Mouse (Mus musculus) adipocyte (in vitro differentiated cells): ENCODE data around the gene Atrnl1.
"Not testable (repeated sequence)": the region's sequence is repeated elsewhere in the genome, so short reads cannot be mapped to it uniquely, and the experiment has no call there.

Source experiments
- DNase-seq: peaks from one replicate; pipeline ENCODE4 v3.0.0-alpha.2; 2016; ENCODE audit warnings: low spot score

Gene Atrnl1

DNA sequence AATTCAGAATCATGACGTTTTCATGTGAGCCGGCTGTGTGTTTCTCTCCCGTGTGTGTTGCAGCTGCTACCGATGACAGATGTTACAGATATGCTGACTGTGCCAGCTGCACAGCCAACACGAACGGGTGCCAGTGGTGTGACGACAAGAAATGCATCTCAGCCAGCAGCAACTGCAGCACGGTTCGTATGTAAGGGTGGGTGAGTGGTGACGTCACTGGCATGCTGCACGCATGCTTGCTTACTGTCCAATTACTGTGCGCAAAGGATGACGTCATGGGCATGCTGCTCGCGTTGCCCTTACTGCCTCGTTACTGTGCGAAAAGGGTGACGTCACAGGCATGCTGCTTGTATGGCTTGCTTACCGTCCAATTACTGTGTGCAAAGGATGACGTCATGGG lies 75.8 kb downstream of the Atrnl1 start:
- DNase-seq = no peak

- DNase-seq = no peak
Observed at GRCm38 (mm10) chr19:57692566-57692965, 81.7 kb downstream of the Atrnl1 start.

DNA sequence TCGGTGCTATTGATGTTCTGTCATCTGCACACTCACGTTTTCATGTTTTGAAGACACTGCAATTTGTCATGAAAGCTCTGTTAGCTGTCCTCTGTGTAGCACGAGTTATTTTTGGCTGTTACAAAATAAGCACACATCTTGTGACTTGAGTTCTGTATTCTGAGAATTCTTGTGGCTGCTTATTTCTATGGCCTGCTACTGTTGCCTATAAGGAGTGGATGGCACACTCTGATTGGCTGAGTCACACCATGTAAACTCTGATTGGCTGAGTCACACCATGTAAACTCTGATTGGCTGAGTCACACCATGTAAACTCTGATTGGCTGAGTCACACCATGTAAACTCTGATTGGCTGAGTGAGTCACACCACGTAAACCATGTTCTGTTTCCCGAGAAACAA lies 85.9 kb downstream of the Atrnl1 start:
- DNase-seq = not testable (repeated sequence)

DNA sequence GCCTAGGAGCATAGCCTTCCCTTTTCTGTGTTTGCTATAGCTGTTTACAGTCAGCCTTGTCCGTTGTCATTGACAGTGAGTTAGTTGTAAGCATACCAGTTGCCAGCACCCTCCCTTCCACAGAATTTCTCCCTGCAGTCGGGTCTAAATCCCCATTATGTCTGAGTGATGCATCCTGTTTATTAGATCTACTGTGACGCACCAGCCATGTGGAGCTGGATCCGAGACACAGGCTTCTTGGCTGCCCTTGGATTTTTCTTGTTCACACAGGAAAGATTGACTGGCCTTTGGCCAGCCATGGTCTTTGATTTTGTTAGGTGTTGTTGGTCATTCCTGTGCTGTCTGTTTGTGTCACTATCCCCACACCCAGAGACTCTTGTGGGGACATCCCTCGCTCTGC lies 102.3 kb downstream of the Atrnl1 start:
- no peak for DNase-seq

DNA sequence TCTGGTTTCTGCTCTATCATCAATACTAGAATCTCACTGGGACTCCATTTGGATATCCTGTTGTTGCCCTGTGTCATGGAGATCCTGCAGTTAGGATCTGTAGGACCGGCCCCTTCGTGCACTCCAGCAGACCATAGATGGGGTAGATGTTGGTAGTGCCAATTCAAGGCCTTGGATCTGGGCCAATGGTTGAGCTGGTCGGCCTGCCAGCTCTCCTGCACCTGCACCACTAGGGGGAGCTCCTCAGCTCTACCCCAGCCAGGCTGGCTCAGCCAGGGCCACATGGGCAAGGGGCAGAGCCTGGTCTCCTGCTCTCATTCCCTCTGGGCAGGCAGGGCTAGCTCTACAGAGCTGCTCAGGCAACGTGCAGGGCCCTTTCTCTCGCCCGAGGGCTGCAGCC lies 114.1 kb downstream of the Atrnl1 start:
- DNase-seq = peak; percentile 46

GRCm38 (mm10) chr19:57725326-57725725 lies 114.5 kb downstream of the Atrnl1 start:
- DNase-seq = no peak

- DNase-seq = no peak
Observed at GRCm38 (mm10) chr19:57727009-57727408, 116.2 kb downstream of the Atrnl1 start.

DNA sequence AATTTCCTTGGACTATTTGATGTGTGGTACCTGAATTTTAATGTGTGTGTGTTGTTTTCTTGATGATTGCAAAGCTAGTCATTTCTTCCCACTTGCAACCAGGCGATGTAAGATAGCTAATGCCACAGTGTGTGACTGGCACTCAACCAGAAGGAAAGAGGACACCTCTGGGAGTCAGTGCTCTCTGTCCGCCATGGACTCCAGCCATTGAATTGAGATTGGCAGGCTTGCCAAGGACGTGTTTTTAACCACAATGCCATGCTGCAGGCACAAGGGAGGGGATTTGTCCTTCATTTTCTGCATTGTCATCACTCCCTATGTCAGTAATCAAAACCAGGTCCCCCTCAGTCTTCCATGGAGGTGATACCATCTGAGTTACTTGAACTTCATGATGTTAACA lies 126.6 kb downstream of the Atrnl1 start:
- peak; percentile 18 for DNase-seq

GRCm38 (mm10) chr19:57745579-57745978 lies 134.7 kb downstream of the Atrnl1 start:
- peak; percentile 70 for DNase-seq

GRCm38 (mm10) chr19:57746553-57746952 lies 135.7 kb downstream of the Atrnl1 start:
- no peak for DNase-seq

- DNase-seq = no peak
Observed at GRCm38 (mm10) chr19:57752189-57752588, 141.4 kb downstream of the Atrnl1 start.

DNA sequence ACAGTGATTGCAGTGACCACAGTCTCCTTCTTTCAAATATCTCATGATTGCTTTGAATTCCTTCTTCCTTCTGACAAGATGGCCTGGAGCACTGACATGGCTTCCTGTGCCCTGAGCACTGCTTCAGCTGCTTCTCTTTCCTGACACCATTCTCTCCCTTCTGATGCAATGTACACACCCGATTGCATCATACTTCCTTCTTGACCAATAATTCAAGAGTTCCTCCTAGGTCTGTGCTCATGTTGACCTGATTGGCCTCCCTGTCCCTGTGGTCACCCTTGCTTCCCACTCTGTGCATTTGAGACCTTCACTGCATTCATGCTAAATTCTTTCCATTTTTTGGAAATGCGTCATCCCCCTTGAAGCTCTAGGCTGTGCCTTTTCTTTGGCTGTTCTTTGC lies 151.7 kb downstream of the Atrnl1 start:
- peak; percentile 49 for DNase-seq

GRCm38 (mm10) chr19:57764576-57765371 lies 153.9 kb downstream of the Atrnl1 start:
- DNase-seq = no peak

GRCm38 (mm10) chr19:57767051-57767450 lies 156.2 kb downstream of the Atrnl1 start:
- no peak for DNase-seq

DNA sequence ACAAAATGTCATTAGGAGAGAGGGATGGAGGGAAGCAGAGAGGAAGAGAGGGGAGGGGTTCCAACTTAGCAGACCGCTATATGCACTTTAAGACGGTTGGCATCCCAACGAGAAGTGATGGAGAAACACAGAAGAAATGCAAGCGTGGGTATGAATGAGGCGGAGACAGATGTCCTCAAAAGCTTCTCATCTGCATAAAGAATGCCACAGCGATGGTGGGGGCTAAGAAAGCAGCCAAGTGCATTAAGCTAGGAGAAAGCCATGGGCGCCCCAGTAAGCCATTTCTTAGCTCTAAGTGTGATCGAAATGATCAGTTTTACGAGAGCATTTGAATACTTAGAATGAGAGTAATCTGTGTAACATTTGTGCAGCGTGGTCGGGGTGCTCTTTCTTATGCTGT lies 157.8 kb downstream of the Atrnl1 start:
- DNase-seq = no peak

DNA sequence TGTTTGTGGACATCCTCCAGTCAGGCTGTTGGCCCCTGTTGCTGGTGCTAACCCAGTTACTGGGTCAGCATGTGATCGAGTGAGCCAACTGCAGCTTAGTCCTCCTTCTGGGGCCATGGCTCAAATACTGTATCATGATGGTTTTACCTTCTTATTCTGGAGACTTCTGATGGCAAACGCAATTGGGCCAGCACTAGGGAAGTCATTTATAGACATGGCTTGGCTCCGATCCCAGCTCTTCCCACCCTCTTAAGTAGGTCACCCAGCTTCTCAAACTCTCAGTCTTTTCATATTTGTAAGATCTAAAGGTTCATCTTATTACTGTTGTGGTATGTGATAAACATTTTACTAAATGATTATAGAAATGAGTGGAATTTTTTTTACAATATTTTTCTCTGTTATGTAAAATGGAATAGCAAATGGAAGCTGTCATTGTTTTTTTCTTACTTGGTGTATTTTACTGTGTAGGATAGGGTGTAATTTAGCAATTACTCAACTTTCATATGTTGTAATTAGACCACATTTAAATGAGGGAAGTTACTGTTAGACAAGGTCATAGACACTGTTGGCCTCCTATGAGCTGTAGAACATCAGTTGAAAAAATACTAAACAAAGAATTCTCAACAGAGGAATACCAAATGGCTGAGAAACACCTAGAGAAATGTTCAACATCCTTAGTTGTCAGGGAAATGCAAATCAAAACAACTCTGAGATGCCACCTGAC lies 171.7 kb downstream of the Atrnl1 start:
- no peak for DNase-seq

DNA sequence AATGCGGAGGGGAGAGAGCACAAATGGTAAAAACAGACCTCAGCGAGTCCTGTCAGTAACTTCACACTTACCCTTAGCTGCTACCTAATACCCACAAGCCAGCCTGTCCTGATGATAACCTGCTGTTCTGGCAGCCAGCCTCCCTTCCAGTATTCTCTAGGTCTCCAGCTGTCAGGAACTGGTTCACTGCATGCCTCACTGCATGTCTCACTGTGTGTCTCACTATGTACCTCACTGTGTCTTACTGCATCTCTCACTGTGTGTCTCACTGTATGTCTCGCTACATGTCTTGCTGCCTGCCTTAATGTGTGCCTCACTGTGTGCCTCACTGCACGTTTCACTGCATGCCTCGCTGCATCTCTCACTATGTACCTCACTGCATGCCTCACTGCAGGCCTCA lies 175.9 kb downstream of the Atrnl1 start:
- no peak for DNase-seq

GRCm38 (mm10) chr19:57802207-57802606 lies 191.4 kb downstream of the Atrnl1 start:
- peak; percentile 38 for DNase-seq

DNA sequence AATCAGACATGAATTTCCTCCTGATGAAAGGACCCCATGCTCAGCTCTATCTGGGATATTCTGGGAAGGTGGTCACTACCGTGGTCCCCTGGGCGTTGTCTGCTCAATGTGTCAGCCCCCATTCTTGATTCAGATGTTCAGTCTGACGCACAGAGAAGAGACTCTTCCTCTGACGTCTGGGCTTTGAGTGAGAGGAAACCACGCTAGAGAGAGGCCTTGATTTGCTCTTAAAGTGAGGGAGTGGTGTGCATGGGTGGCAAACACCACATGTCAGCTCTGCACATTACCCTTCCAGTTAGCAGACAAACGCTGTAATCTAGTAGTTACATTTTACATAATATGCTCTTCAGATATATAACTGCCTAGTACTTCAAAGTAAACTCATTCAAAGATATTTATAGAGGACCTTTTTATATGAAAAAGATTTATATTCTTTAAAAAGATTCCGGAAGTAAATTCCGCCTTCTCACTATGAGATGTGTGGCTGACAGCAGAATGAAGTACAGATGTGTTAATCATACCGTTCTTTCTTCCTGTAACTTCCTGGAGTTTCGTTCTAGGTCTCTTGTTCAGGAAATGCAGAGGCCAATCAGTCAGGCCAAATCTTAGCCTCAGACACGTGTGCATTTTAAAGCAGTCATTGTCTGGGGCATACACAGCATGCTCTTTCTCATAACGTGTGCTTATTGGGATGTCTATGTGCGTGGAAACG lies 192.1 kb downstream of the Atrnl1 start:
- no peak for DNase-seq

DNA sequence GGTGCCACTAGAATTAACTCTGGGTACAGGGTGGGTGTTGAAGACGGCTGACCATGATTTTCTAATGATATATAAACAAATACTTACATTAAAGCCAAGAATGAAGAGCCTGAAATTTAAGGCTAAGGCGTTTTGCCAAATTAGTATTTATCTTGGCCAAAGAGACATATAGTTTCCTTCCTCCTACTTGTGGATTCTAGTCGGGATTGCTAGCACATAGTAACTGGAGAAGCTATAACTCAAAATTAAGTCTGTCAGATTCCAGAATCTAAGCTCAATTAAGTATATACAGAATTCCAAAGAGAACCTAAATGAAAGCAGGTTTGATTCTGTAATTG lies 192.6 kb downstream of the Atrnl1 start:
- no peak for DNase-seq

DNA sequence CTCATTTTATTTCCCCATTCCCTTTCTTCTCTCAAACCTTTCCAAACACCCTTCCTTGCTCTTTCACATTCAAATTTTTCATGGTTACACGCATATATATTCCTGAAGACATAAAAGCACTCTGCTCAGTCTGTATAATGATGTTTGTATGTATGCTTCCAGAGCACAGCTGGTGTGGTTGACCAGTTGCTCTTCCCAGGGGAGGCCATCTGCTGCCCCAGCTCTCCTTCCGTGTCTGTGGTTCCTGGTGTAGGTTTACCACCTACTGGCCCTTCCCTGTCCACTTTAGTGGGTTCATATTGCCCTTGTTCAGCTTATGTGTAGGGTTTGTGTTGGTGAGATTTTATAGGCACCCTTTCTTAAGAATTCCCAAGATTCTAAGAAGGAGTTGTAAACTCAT lies 197.5 kb downstream of the Atrnl1 start:
- no peak for DNase-seq

- no peak for DNase-seq
Observed at GRCm38 (mm10) chr19:57814291-57814690, 203.5 kb downstream of the Atrnl1 start.
